Mouse (Mus musculus) E14TG2a.4 (cell line): ENCODE data around the gene Serpina10.

Source experiments
- CTCF ChIP-seq: conservative IDR thresholded peaks from 2 replicates; pipeline ENCODE4 v1.5.1; 2014; ENCODE audit warnings: low read length
- NANOG ChIP-seq: IDR thresholded peaks from 2 replicates; pipeline ENCODE4 v1.6.1; 2014; ENCODE audit warnings: borderline replicate concordance, low read length, mixed read lengths
- POU5F1 ChIP-seq: IDR thresholded peaks from 2 replicates; pipeline ENCODE4 v1.6.1; 2014; ENCODE audit warnings: low read length, borderline replicate concordance

DNA sequence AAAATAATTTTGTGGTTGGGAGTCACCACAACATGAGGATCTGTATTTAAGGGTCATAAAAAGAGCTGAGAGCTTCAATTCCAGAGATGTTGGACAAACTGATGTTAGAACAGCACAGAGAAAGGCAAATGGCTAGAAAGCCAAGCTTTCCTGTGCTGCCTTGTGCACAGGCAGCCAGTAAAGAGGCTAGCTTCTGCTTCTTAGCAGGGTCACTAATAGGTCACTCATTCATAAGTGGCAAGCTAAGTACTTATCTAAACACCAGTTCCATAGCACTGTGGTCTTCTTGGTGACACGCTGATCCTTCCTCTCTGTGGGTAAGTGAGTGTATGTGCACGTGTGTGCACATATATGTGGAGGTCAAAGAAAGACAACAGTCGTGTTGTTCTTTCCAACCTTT lies 40.2 kb upstream of the Serpina10 start:
- TF ChIP-seq CTCF (no peak), POU5F1 (no peak), NANOG (no peak)
